Mouse (Mus musculus) neutrophil, adult 59 days (primary cell): Measurements from ENCODE around the gene Spaca4. TPM values are rescaled to one million over a fixed set of nuclear protein-coding genes. Genes with fewer than 3 reads are reported as not detected.

Experiments
- total RNA-seq, 2 experiments: library from RNA; stranded (reverse); gene quantifications; 1 replicate in 1 of 2; 2 replicates in 1 of 2; pipeline ENCODE4 v1.2.4; 2023

The Spaca4 gene
- not detected for total RNA-seq

GRCm38 (mm10) chr7:45725713-45726112 is at the start of gene Spaca4:
Gene Spaca4 (minus strand): TSS chr7:45725813.

GRCm38 (mm10) chr7:45720413-45721233 is 5.0 kb downstream of the Spaca4 start, which contains the start of gene Fam83e:
Gene Fam83e (plus strand): TSS chr7:45721212.

DNA sequence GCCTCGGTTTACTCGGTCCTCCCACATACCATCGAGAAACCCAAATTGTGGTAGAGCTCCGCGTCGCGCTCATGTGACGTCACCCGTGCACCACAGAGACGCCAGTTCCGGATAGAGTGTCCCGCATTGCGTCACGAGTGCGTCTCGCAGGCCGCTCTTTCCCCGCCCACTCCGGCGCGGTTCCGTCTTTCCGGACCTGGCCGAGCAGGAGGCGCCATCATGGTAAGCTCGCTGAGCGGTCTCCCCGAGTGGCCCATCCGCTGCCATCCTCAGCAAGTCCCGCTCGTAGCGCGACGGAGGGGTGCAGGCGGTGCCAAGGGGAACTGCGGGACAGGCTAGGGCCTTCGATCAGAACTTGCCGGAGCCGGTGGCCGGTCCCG is 7.7 kb downstream of the Spaca4 start, which contains the start of gene Sphk2:
Sphk2 (minus strand) TSS at position 85 of the 380 bp plus-strand sequence.

DNA sequence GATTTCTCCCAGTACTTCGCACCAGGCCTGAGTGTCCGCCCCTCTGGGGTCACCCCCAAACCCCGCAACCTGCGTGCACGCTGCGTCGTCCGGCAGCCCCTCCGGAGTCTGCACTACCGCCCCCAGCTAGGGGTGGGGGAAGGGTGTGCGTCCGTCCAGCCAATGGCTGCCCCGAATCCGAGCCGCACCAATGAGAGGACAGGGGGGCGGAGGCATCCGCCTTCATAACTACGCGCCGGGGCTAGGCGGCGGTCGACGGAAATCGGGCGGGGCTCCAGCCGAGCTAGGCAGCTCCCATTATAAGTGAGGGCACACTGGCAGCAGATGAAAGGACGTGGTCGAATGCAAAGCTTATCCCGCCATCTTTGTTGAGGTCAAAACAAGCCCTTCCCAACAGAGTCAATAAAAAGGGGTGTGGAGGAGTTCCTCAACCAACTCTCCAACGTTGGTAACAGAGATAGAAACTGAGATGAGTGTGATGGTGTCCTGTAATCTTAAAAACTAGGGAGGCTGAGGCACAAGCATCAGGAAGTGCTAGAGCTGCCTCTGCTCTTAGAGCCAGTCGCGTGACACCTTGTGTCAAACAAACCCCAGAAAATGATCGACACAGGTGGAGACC is 10.4 kb downstream of the Spaca4 start, which contains the start of gene Rpl18:
Rpl18 (plus strand) TSS at position 368 of the 619 bp plus-strand sequence.

DNA sequence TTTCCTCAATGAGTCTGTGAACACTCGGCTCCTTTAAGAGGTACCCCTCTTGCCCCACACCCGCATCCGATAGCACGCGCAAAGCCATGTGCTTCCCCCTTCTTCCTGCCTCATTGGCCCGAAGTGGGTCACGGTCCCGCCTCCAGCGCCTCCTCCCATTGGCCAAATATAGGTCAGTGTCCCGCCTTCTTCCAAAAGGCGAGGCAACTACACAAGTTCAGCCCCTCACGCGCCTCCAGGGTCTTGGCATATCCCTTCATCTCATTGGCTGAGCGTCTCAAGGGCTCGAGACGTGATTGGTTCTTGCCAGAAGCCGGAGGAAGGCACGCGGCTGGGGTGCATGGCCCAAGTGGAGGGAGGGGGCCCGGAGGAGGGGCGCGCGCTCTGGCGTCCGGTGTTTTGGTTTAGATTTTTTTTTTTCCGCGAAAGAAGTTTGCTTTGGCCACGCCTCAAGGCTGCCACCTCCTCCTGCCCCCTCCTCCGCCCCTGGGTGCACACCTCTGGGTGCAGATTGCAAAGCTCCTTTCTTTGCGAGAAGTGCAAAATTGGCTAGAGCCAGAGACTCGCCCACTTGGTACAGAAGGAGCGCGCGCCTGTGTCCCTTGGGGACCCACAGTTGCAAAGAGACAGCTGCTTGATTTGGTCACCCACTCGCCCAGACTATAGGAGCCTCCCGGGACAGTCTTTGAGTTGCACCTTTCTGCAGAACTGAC is 20.7 kb downstream of the Spaca4 start, which contains the start of gene Dbp:
Dbp (plus strand) TSS at position 359 of the 713 bp plus-strand sequence.

GRCm38 (mm10) chr7:45699523-45700141 is 26.0 kb downstream of the Spaca4 start, which contains the start of gene Car11:
Gene Car11 (plus strand): TSS chr7:45699843.

GRCm38 (mm10) chr7:45693921-45694591 is 31.6 kb downstream of the Spaca4 start, which contains the start of gene Sec1:
Gene Sec1 (minus strand): TSS chr7:45694402.

DNA sequence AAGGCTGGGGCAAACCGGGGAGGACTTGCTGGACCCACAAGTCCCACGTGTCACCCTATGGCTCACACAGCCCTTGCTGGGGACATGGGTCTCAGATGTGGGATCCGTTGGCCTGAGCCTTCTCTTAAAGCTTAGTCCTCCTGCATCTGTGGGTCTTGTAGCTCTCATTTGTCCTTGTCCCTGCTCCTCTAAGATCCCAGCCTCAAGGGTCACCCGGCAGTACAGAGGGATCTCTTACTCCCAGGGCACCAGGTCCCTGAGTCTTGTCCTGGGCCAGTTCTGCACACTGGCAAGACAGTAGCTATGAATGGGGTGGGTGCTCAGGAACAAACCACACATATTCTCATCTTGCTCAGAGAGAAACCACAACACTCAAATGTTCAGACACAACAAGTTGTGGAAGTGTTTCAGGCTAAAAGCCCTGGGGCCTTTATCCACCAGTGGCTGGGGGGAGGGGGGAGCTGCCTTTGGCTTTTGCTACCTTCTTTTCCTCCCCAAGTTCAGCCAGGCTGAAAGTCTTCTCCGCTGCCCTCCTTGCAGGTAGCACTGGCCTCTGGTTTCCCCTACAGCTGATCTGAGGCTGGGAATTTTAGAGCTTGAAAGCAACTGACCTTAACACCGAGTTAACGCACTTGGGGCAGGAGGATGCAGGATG is 42.1 kb downstream of the Spaca4 start, which contains the start of gene Ntn5:
Ntn5 (plus strand) TSS at position 627 of the 655 bp plus-strand sequence.

Other genes with a start within 250 kb of the Spaca4 start
- gene Tulp2, start 243.9 kb downstream of the Spaca4 start, total RNA-seq = not detected
- gene Gm45808, start 239.0 kb downstream of the Spaca4 start, total RNA-seq = 1 to 10 TPM in 1 of 2 experiments, under 1 TPM in 1; 0.80 to 1.9 TPM
- 1 to 10 TPM; 6.0 to 7.5 TPM for gene Dhdh, start 237.0 kb downstream of the Spaca4 start, total RNA-seq
- gene Nucb1, start 215.4 kb downstream of the Spaca4 start, total RNA-seq = 100 to 1,000 TPM; 103 to 126 TPM
- 100 to 1,000 TPM; 173 to 218 TPM for gene Ppp1r15a, start 199.5 kb downstream of the Spaca4 start, total RNA-seq
- not detected for gene Plekha4, start 199.5 kb downstream of the Spaca4 start, total RNA-seq
- not detected for gene Hsd17b14, start 170.9 kb downstream of the Spaca4 start, total RNA-seq
- gene Bcat2, start 155.7 kb downstream of the Spaca4 start, total RNA-seq = 10 to 100 TPM; 32.2 to 35.8 TPM
- gene Fgf21, start 110.3 kb downstream of the Spaca4 start, total RNA-seq = not detected
- 1 to 10 TPM in 1 of 2 experiments, not detected in 1; 1.2 TPM for gene Fut1, start 108.5 kb downstream of the Spaca4 start, total RNA-seq
- gene Izumo1, start 104.0 kb downstream of the Spaca4 start, total RNA-seq = under 1 TPM in 1 of 2 experiments, not detected in 1; 0.47 TPM
- gene Rasip1, start 98.3 kb downstream of the Spaca4 start, total RNA-seq = 1 to 10 TPM; 2.6 to 2.7 TPM
- under 1 TPM; 0.07 to 0.11 TPM for gene Mamstr, start 85.8 kb downstream of the Spaca4 start, total RNA-seq
- not detected for gene Fut2, start 59.4 kb downstream of the Spaca4 start, total RNA-seq
- not detected for gene Ntn5, start 41.8 kb downstream of the Spaca4 start, total RNA-seq
- under 1 TPM in 1 of 2 experiments, not detected in 1; 0.18 TPM for gene Sec1, start 31.4 kb downstream of the Spaca4 start, total RNA-seq
- not detected for gene Car11, start 26.0 kb downstream of the Spaca4 start, total RNA-seq
- gene Dbp, start 20.7 kb downstream of the Spaca4 start, total RNA-seq = 1 to 10 TPM; 7.5 to 9.2 TPM
- 100 to 1,000 TPM; 750 to 815 TPM for gene Rpl18, start 10.4 kb downstream of the Spaca4 start, total RNA-seq
- 10 to 100 TPM; 52.8 to 54.1 TPM for gene Sphk2, start 7.8 kb downstream of the Spaca4 start, total RNA-seq
- under 1 TPM; 0.13 to 0.36 TPM for gene Fam83e, start 4.6 kb downstream of the Spaca4 start, total RNA-seq
- under 1 TPM in 1 of 2 experiments, not detected in 1; 0.22 TPM for gene Lmtk3, start 57.9 kb upstream of the Spaca4 start, total RNA-seq
- gene Sult2b1, start 58.9 kb upstream of the Spaca4 start, total RNA-seq = not detected
- gene Cyth2, start 88.8 kb upstream of the Spaca4 start, total RNA-seq = 10 to 100 TPM; 90.5 to 95.6 TPM
- under 1 TPM; 0.22 to 0.40 TPM for gene Kcnj14, start 99.0 kb upstream of the Spaca4 start, total RNA-seq
- 1 to 10 TPM; 6.7 to 7.6 TPM for gene Grwd1, start 105.1 kb upstream of the Spaca4 start, total RNA-seq
- gene Kdelr1, start 147.0 kb upstream of the Spaca4 start, total RNA-seq = 10 to 100 TPM; 68.9 to 69.8 TPM
- gene Grin2d, start 152.6 kb upstream of the Spaca4 start, total RNA-seq = under 1 TPM; 0.13 to 0.29 TPM
- not detected for gene Syngr4, start 170.9 kb upstream of the Spaca4 start, total RNA-seq
- 1 to 10 TPM; 4.9 to 7.9 TPM for gene Tmem143, start 171.1 kb upstream of the Spaca4 start, total RNA-seq
- gene Emp3, start 195.6 kb upstream of the Spaca4 start, total RNA-seq = 100 to 1,000 TPM; 378 to 437 TPM
- gene Ccdc114, start 198.3 kb upstream of the Spaca4 start, total RNA-seq = 1 to 10 TPM; 5.2 to 6.6 TPM